Mouse (Mus musculus) MEL (cell line): ENCODE measurements at regions not wholly inside any gene's neighbourhood (a gene's known extent, or its start where the extent isn't known, plus 50 kb on each side); places are given as distances from the start of the nearest gene placed in this dataset.

Experiments
- CTCF ChIP-seq, 3 experiments: IDR thresholded peaks in 2 of 3; conservative IDR thresholded peaks in 1 of 3; 2 replicates each; pipeline ENCODE4 v1.5.1; 2011 to 2012; ENCODE audit warnings: low read length in 3 of 3, low read depth in 2 of 3, mild to moderate bottlenecking in 2 of 3, improper control_type of control experiment in 1 of 3, inconsistent platforms in 1 of 3, mixed read lengths in 1 of 3, moderate library complexity in 1 of 3; ENCODE audit not compliant: control insufficient read depth in 1 of 3, insufficient read depth in 1 of 3, poor library complexity in 1 of 3, severe bottlenecking in 1 of 3
- EP300 ChIP-seq, 2 experiments: IDR thresholded peaks; 2 replicates each; pipeline ENCODE4 v1.6.1; 2011; ENCODE audit warnings: improper control_type of control experiment in 2 of 2, low read length in 2 of 2, low read depth in 1 of 2, mild to moderate bottlenecking in 1 of 2
- NELFE ChIP-seq: IDR thresholded peaks from 2 replicates; pipeline ENCODE4 v1.6.1; 2011; ENCODE audit warnings: low read depth, low read length, improper control_type of control experiment
- POLR2A ChIP-seq, 2 experiments: IDR thresholded peaks; 2 replicates each; pipeline ENCODE4 v1.6.1; 2011 to 2012; ENCODE audit warnings: low read length in 2 of 2, mild to moderate bottlenecking in 2 of 2, control low read depth in 1 of 2, improper control_type of control experiment in 1 of 2, low read depth in 1 of 2, moderate library complexity in 1 of 2; ENCODE audit not compliant: control insufficient read depth in 1 of 2, insufficient read depth in 1 of 2, poor library complexity in 1 of 2
- SIN3A ChIP-seq: IDR thresholded peaks from 2 replicates; pipeline ENCODE4 v1.6.1; 2012; ENCODE audit warnings: low read length, improper control_type of control experiment, inconsistent platforms
- TAL1 ChIP-seq: IDR thresholded peaks from 2 replicates; pipeline ENCODE4 v1.6.1; 2012; ENCODE audit warnings: mild to moderate bottlenecking, inconsistent platforms, low read length, moderate library complexity, mixed read lengths
- UBTF ChIP-seq: IDR thresholded peaks from 2 replicates; pipeline ENCODE4 v1.6.1; 2012; ENCODE audit warnings: low read depth, mild to moderate bottlenecking, inconsistent platforms, low read length, improper control_type of control experiment, moderate library complexity, borderline replicate concordance; ENCODE audit not compliant: insufficient read depth
- USF2 ChIP-seq, 2 experiments: IDR thresholded peaks; 2 replicates each; pipeline ENCODE4 v1.6.1; 2011 to 2012; ENCODE audit warnings: improper control_type of control experiment in 2 of 2, low read length in 2 of 2, borderline replicate concordance in 1 of 2, inconsistent platforms in 1 of 2, low read depth in 1 of 2, mild to moderate bottlenecking in 1 of 2; ENCODE audit not compliant: insufficient read depth in 1 of 2
- ZC3H11A ChIP-seq: IDR thresholded peaks from 2 replicates; pipeline ENCODE4 v1.6.1; 2012; ENCODE audit warnings: low read depth, mild to moderate bottlenecking, inconsistent platforms, low read length, improper control_type of control experiment

DNA sequence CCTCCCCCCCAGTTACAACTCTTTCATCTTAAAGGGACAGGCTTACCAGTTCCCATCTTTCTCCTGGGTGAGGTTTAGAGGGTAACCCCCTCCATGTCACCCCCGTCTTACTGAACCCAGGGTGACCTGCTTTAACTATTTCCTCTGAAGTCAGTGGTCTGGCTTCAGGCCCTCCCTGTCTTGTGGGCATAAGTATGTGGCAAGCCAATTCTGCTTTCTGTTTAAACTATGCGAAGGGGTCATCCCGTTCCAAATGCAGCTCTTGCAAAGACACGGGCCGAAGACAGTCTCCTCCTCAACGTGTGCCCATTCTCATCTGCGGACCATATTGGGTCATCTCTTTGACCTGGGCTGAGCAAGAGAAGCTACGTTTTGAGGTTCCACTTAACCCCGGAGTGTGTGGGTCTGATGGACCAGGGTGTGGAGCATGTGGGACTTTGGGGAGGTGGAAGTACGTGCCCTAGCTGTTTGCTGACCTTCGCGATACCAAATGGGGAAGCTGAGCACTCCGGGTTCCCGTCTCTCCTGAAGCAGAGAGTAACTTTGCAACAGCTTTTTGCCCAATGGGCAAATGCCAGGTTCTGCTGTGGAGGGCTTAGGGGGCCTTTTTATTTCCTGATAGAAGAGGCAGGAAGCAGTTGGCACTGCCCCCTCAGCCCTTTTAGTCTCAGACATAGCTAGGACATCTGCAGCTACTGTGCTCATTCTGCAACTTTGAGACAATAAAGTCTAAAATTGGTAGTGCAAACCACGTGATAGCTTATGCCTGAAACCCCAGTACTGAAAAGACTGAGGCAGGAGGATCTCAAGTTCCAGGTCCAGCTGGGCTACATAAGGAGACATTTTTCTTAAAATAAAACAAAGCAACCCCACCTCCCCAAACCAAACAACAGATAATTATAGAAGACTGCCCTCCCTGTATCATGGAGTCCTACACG, 56.3 kb upstream of the Mdm1 start:
- TF ChIP-seq SIN3A: 0 out of 2 replicates have a peak, but pooled peaks have one; percentile 42
- no peak for TF ChIP-seq CTCF (IDR thresholded peaks at IDR 0.05 in 2 of 3, conservative IDR thresholded peaks at IDR 0.05 in 1 of 3; ENCODE audit: control insufficient read depth in 1 of 3, insufficient read depth in 1 of 3, low read depth in 2 of 3, low read length in 3 of 3, poor library complexity in 1 of 3, severe bottlenecking in 1 of 3)
- TF ChIP-seq EP300 (IDR thresholded peaks at IDR 0.05; ENCODE audit: low read depth in 1 of 2, low read length in 2 of 2): no peak
- no peak for TF ChIP-seq ZC3H11A
- peak; percentile 23; the same call in 1 of the 2 replicates for TF ChIP-seq NELFE
- TF ChIP-seq UBTF: no peak
- 0 out of 2 replicates have a peak, but pooled peaks have one; percentile 18 for TF ChIP-seq TAL1
- no peak; a peak in 1 of 4 replicates for TF ChIP-seq POLR2A (IDR thresholded peaks at IDR 0.05; ENCODE audit: control insufficient read depth in 1 of 2, insufficient read depth in 1 of 2, low read depth in 1 of 2, low read length in 2 of 2, poor library complexity in 1 of 2)
- no peak for TF ChIP-seq USF2 (IDR thresholded peaks at IDR 0.05; ENCODE audit: borderline replicate concordance in 1 of 2, insufficient read depth in 1 of 2, low read depth in 1 of 2, low read length in 2 of 2)
